9 mouse cellular contexts compared by ENCODE assay signal in genomic region chr10:75316908-75317761, GRCm38 (mm10). TPM values are rescaled to one million over a fixed set of nuclear protein-coding genes. Genes with fewer than 3 reads are reported as not detected.
DNase-seq lines count a peak whose midpoint lies in the region; ATAC-seq and TF ChIP-seq lines count a peak whose summit lies in the region.
"Had no signal": no experiment of that assay in that cellular context is flagged by ENCODE, and none has a peak within 500 bp of the region (broad histone marks: within the 10 kb centered on the region; RNA-seq: fewer than 3 reads in every experiment).

No protein-coding gene starts in this region.

- peaks cover 11% of the 10 kb centered on the region for H3K36me3 ChIP-seq in hindbrain, embryonic 13.5 days
- no peaks in the 10 kb centered on the region for H3K36me3 ChIP-seq in midbrain, embryonic 15.5 days (replicated peaks)

- peak overlapping the region; percentile 55 for H3K4me2 ChIP-seq in hindbrain, embryonic 13.5 days
- peak overlapping the region; percentile 52 for H3K4me2 ChIP-seq in midbrain, embryonic 15.5 days

- 0 out of 2 replicates have a peak, but pooled peaks cover 3% of the 10 kb centered on the region for H3K4me1 ChIP-seq in cerebellum, adult 2 months (ENCODE audit: control insufficient read depth, insufficient read depth, low read length)
- H3K4me1 ChIP-seq in brown adipose tissue, adult 24 weeks (ENCODE audit: control insufficient read depth, insufficient read depth, insufficient read length, low read length): peaks cover 24% of the 10 kb centered on the region
- peaks cover 16% of the 10 kb centered on the region for H3K4me1 ChIP-seq in hindbrain, embryonic 13.5 days (replicated peaks)
- peaks cover 14% of the 10 kb centered on the region for H3K4me1 ChIP-seq in midbrain, embryonic 15.5 days

- H3K9ac ChIP-seq in hindbrain, embryonic 13.5 days: peak overlapping the region; percentile 58
- H3K9ac ChIP-seq in midbrain, embryonic 15.5 days: peak overlapping the region; percentile 29; the same call in 1 of the 2 replicates

- 1% methylated on average over 81 of the region's 81 CpGs for WGBS in cerebellum, adult 2 months
- under 1% methylated on average over 80 of the region's 81 CpGs for WGBS in hindbrain, embryonic 13.5 days
- WGBS in midbrain, embryonic 15.5 days: 1% methylated on average over 80 of the region's 81 CpGs

- H3K9me3 ChIP-seq in hindbrain, embryonic 13.5 days: no peaks in the 10 kb centered on the region
- no peaks in the 10 kb centered on the region for H3K9me3 ChIP-seq in midbrain, embryonic 15.5 days

- H3K27me3 ChIP-seq in cerebellum, adult 2 months (ENCODE audit: control insufficient read depth, insufficient read depth, low read length): no peaks in the 10 kb centered on the region; the same call in 1 of the 2 replicates
- peaks cover 51% of the 10 kb centered on the region for H3K27me3 ChIP-seq in hindbrain, embryonic 13.5 days
- H3K27me3 ChIP-seq in midbrain, embryonic 15.5 days (replicated peaks): peaks cover 26% of the 10 kb centered on the region

- no peak for ATAC-seq in cerebellum, adult (ENCODE audit: insufficient number of reproducible peaks, low FRiP score, low TSS enrichment)
- peak; percentile 62 for ATAC-seq in hindbrain, embryonic 13.5 days (ENCODE audit: low FRiP score)
- ATAC-seq in midbrain, embryonic 15.5 days (replicated peaks): peak; percentile 44

- TF ChIP-seq CTCF in cerebellum, adult 2 months (IDR thresholded peaks at IDR 0.05; ENCODE audit: borderline replicate concordance, insufficient read depth, low read depth, low read length): peak; percentile 42; the same call in 1 of the 2 replicates

- H3K27ac ChIP-seq in cerebellum, adult 2 months (ENCODE audit: insufficient read depth, low read length): no peak overlapping the region
- H3K27ac ChIP-seq in brown adipose tissue, adult 24 weeks (replicated peaks; ENCODE audit: low read depth, low read length): peak overlapping the region; percentile 100
- peak overlapping the region; percentile 55; the same call in 1 of the 2 replicates for H3K27ac ChIP-seq in hindbrain, embryonic 13.5 days
- no peak overlapping the region for H3K27ac ChIP-seq in midbrain, embryonic 15.5 days

- no peak overlapping the region for H3K4me3 ChIP-seq in cerebellum, adult 2 months (replicated peaks; ENCODE audit: insufficient read depth, low read depth, low read length)
- H3K4me3 ChIP-seq in brown adipose tissue, adult 24 weeks (ENCODE audit: insufficient read depth, low read depth, low read length): peak overlapping the region; percentile 92
- H3K4me3 ChIP-seq in hindbrain, embryonic 13.5 days: peak overlapping the region; percentile 42
- peak overlapping the region; percentile 36 for H3K4me3 ChIP-seq in midbrain, embryonic 15.5 days

- no peak for TF ChIP-seq POLR2A in cerebellum, adult 2 months (IDR thresholded peaks at IDR 0.05; ENCODE audit: borderline replicate concordance, insufficient read depth, low read length)

- DNase-seq in cerebellum, adult 2 months: peak; percentile 31 to 53
- DNase-seq in gastrocnemius, adult 18-20 months (ENCODE audit: low spot score): peak; percentile 62
- peak; percentile 66 for DNase-seq in liver
- DNase-seq in spleen, postnatal 36 days (ENCODE audit: low spot score in 2 of 2): peak; percentile 69 to 70

RNA-seq across cellular contexts. Expression of gene Adora2a, which starts 0.5 kb away (rescaled TPM):
- polyA plus RNA-seq in cerebellum, adult 2 months (2012; rRNA removed): 2.5 and 3.1 TPM in 2 replicates
- 3.8 and 5.0 TPM in 2 replicates for polyA plus RNA-seq in brown adipose tissue, adult 24 weeks (2012; ENCODE audit: insufficient read depth, insufficient read length, missing spikeins)
- total RNA-seq in gastrocnemius, adult 18-20 months (2021): 1 to 10 TPM in 1 of 2 experiments, under 1 TPM in 1; 0.96 to 1.6 TPM
- polyA plus RNA-seq in hindbrain, embryonic 13.5 days (2015; fragmentation: Nextera tagmentation; extraction: Ambion mirVana): 3.1 and 3.9 TPM in 2 replicates
- polyA plus RNA-seq in midbrain, embryonic 15.5 days (2015; fragmentation: Nextera tagmentation; extraction: Ambion mirVana): 3.8 and 4.0 TPM in 2 replicates
- total RNA-seq: MEL had no signal

Comparison
In these comparisons a context has a peak if more than half of its experiments do, and no peak if none do; other contexts are left out.
1. H3K27ac ChIP-seq: peak in brown adipose tissue, adult 24 weeks (single experiment) and hindbrain, embryonic 13.5 days (single experiment); none in cerebellum, adult 2 months (single experiment) and midbrain, embryonic 15.5 days (single experiment).
2. Peak in every context shown above with its lines, with median percentiles within 50 percentile points of each other: DNase-seq.